ENCODE assay signal across 20 mouse cellular contexts in genomic region chr3:52999016-52999744, GRCm38 (mm10). TPM values are rescaled to one million over a fixed set of nuclear protein-coding genes. Genes with fewer than 3 reads are reported as not detected.
DNase-seq lines count a peak whose midpoint lies in the region; ATAC-seq lines count a peak whose summit lies in the region.
"Had no signal": no experiment of that assay in that cellular context is flagged by ENCODE, and none has a peak within 500 bp of the region (broad histone marks: within the 10 kb centered on the region; RNA-seq: fewer than 3 reads in every experiment).

No protein-coding gene starts in this region.

- no peak overlapping the region for H3K4me2 ChIP-seq in lung, embryonic 16.5 days (ENCODE audit: low read depth, low read length)
- H3K4me2 ChIP-seq: embryonic facial prominence, embryonic 12.5 days; forebrain, embryonic 13.5 days; midbrain, embryonic 13.5 days; neural tube, embryonic 13.5 days had no signal

- ATAC-seq in lung, embryonic 16.5 days (ENCODE audit: low read depth), result peak; percentile 56; the same call in 1 of the 2 replicates
- ATAC-seq: forebrain, embryonic 13.5 days; inflammation-experienced regulatory T-cells, adult 6 months; midbrain, embryonic 13.5 days had no signal

- no peak for DNase-seq in heart, embryonic 10.5 days (ENCODE audit: low spot score)
- DNase-seq in heart, postnatal 10 days, result no peak
- no peak for DNase-seq in lung, postnatal 14 days
- DNase-seq in kidney, postnatal 4 days, result peak; percentile 26 to 30
- DNase-seq in ovary, postnatal 36 days (ENCODE audit: low spot score), result no peak
- no peak for DNase-seq in layer of hippocampus, postnatal 36 days
- DNase-seq in left cerebral cortex, adult 11 months (ENCODE audit: low spot score), result no peak
- DNase-seq: cerebellum, adult 11-12 months; cerebellum, postnatal 36 days; gastrocnemius, postnatal 14 days; thymus, postnatal 14 days had no signal

- H3K36me3 ChIP-seq in heart, embryonic 10.5 days, result peaks cover 78% of the 10 kb centered on the region
- H3K36me3 ChIP-seq in lung, embryonic 16.5 days (ENCODE audit: control insufficient read depth, insufficient read depth, low read length), result peaks cover 17% of the 10 kb centered on the region

- intact Hi-C loops in heart, postnatal 10 days (cut with DNase I), result no loop called here

- H3K4me3 ChIP-seq in heart, embryonic 10.5 days, result no peak overlapping the region
- H3K4me3 ChIP-seq in lung, embryonic 16.5 days (ENCODE audit: low read length), result no peak overlapping the region
- H3K4me3 ChIP-seq: embryonic facial prominence, embryonic 12.5 days; erythroblast, embryonic 14.5 days; forebrain, embryonic 13.5 days; midbrain, embryonic 13.5 days; neural tube, embryonic 13.5 days had no signal

- peaks cover 5% of the 10 kb centered on the region; the same call in 1 of the 2 replicates for H3K4me1 ChIP-seq in heart, embryonic 10.5 days
- no peaks in the 10 kb centered on the region for H3K4me1 ChIP-seq in lung, embryonic 16.5 days (replicated peaks; ENCODE audit: control insufficient read depth, insufficient read depth, low read length)
- H3K4me1 ChIP-seq: embryonic facial prominence, embryonic 12.5 days; forebrain, embryonic 13.5 days; midbrain, embryonic 13.5 days; neural tube, embryonic 13.5 days had no signal

- H3K9ac ChIP-seq in lung, embryonic 16.5 days (ENCODE audit: low read length), result no peak overlapping the region
- H3K9ac ChIP-seq: embryonic facial prominence, embryonic 12.5 days; forebrain, embryonic 13.5 days; midbrain, embryonic 13.5 days; neural tube, embryonic 13.5 days had no signal

- no peaks in the 10 kb centered on the region for H3K27me3 ChIP-seq in heart, embryonic 10.5 days (ENCODE audit: insufficient read depth, poor library complexity, severe bottlenecking)
- no peaks in the 10 kb centered on the region for H3K27me3 ChIP-seq in lung, embryonic 16.5 days (ENCODE audit: control insufficient read depth, insufficient read depth, low read depth, low read length)
- H3K27me3 ChIP-seq: CH12.LX; embryonic facial prominence, embryonic 12.5 days; forebrain, embryonic 13.5 days; midbrain, embryonic 13.5 days; neural tube, embryonic 13.5 days had no signal

- 0 out of 2 replicates have a peak overlapping the region, but pooled peaks have one; percentile 29 for H3K27ac ChIP-seq in heart, embryonic 10.5 days
- H3K27ac ChIP-seq in lung, embryonic 16.5 days (ENCODE audit: low read length), result no peak overlapping the region
- H3K27ac ChIP-seq: embryonic facial prominence, embryonic 12.5 days; forebrain, embryonic 13.5 days; midbrain, embryonic 13.5 days; neural tube, embryonic 13.5 days had no signal

- WGBS in heart, embryonic 10.5 days, result 69% methylated on average over 15 of the region's 15 CpGs
- 62% methylated on average over 15 of the region's 15 CpGs for WGBS in lung, embryonic 16.5 days

- no peaks in the 10 kb centered on the region for H3K9me3 ChIP-seq in heart, embryonic 10.5 days
- H3K9me3 ChIP-seq in lung, embryonic 16.5 days (ENCODE audit: control insufficient read depth, low read length), result no peaks in the 10 kb centered on the region
- H3K9me3 ChIP-seq: embryonic facial prominence, embryonic 12.5 days; forebrain, embryonic 13.5 days; midbrain, embryonic 13.5 days; neural tube, embryonic 13.5 days had no signal

RNA-seq across cellular contexts. Expression of gene Cog6, which starts 17.9 kb away (rescaled TPM):
- polyA plus RNA-seq in heart, embryonic 10.5 days (2016; fragmentation: Nextera tagmentation; extraction: Ambion mirVana), result 45.0 and 57.7 TPM in 2 replicates
- 10 to 100 TPM; 52.4 to 54.1 TPM for total RNA-seq in heart, postnatal 10 days (2021)
- polyA plus RNA-seq in lung, embryonic 16.5 days (2015; fragmentation: Nextera tagmentation; extraction: Ambion mirVana), result 46.7 and 48.1 TPM in 2 replicates
- 10 to 100 TPM; 41.3 to 44.7 TPM for total RNA-seq in layer of hippocampus, postnatal 36 days (2021)

RNA-seq across cellular contexts. Expression of gene Lhfp, which starts 42.1 kb away (rescaled TPM):
- 50.8 and 65.4 TPM in 2 replicates for polyA plus RNA-seq in heart, embryonic 10.5 days (2016; fragmentation: Nextera tagmentation; extraction: Ambion mirVana)
- 10 to 100 TPM; 80.2 to 85.2 TPM for total RNA-seq in heart, postnatal 10 days (2021)
- polyA plus RNA-seq in lung, embryonic 16.5 days (2015; fragmentation: Nextera tagmentation; extraction: Ambion mirVana), result 77.0 and 82.9 TPM in 2 replicates
- total RNA-seq in layer of hippocampus, postnatal 36 days (2021), result 10 to 100 TPM; 18.1 to 19.9 TPM
- total RNA-seq: CH12.LX, MEL had no signal
- polyA plus RNA-seq: erythroblast, embryonic 14.5 days; inflammation-experienced regulatory T-cells, adult 6 months had no signal

Comparison
In these comparisons a context has a peak if more than half of its experiments do, and no peak if none do; other contexts are left out.
1. DNase-seq: peak in kidney, postnatal 4 days (2 of 2); none in heart, embryonic 10.5 days (single experiment), heart, postnatal 10 days (0 of 2), lung, postnatal 14 days (single experiment), ovary, postnatal 36 days (single experiment), layer of hippocampus, postnatal 36 days (0 of 2) and left cerebral cortex, adult 11 months (single experiment).